Mouse (Mus musculus) ES-Bruce4 (cell line): ENCODE measurements around the gene Irf2.

ENCODE experiments used
- CTCF ChIP-seq: IDR thresholded peaks from one replicate; pipeline ENCODE4 v1.8.1; 2011; ENCODE audit warnings: low read depth, low read length
- EP300 ChIP-seq: IDR thresholded peaks from 2 replicates; pipeline ENCODE4 v1.6.1; 2011; ENCODE audit warnings: low read depth, low read length; ENCODE audit not compliant: insufficient read depth
- POLR2A ChIP-seq: IDR thresholded peaks from one replicate; pipeline ENCODE4 v1.8.1; 2011; ENCODE audit warnings: low read length; ENCODE audit not compliant: insufficient read depth

- TF ChIP-seq POLR2A (no peak), CTCF (no peak), EP300 (no peak)
Measured at GRCm38 (mm10) chr8:46840791-46841190, 101.3 kb downstream of the Irf2 start.
